Mouse (Mus musculus): ENCODE results near the gene Sf3b4. TPM values are rescaled to one million over a fixed set of nuclear protein-coding genes. Genes with fewer than 3 reads are reported as not detected.
"Not testable (repeated sequence)": the region's sequence is repeated elsewhere in the genome, so short reads cannot be mapped to it uniquely, and the experiment has no call there.

Gene Sf3b4
- total RNA-seq, 2 experiments from 2014 or later: 15.1 to 17.3 TPM

DNA sequence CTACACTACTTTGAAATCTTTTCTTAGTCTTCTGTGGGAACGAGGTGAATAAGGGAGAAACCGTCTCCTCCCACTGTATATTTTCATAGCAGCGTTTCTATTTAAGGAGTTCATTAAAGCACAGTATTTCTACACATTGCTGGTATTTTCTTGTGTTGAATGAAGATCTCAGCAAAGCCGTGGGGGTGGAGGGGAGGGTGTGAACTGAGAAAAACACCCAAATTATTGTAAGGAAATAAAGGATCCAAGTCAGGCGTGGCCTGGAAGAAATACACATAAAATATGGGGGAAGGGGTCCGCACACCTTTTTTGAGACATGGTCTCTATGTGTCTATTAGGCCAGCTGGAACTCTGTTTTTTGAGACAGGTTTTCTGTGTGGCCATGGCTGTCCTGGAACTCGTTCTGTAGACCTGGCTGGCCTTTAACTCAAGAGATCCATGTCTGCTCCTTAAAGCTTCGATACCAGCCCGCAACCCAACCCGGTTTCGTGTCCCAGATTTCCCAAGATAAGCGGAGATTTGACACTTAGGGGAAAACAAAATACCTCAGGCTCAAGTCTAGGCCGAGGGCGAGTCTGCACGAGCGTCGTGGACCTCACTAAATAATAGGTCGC, 442 bp upstream of the Sf3b4 start:
- intact Hi-C loops (cut with DNase I): loop anchor here (2.0 kb wide), 1 partner anchor 47 kb away; the partner anchor contains the start of genes Bola1 and Hist2h2ab

DNA sequence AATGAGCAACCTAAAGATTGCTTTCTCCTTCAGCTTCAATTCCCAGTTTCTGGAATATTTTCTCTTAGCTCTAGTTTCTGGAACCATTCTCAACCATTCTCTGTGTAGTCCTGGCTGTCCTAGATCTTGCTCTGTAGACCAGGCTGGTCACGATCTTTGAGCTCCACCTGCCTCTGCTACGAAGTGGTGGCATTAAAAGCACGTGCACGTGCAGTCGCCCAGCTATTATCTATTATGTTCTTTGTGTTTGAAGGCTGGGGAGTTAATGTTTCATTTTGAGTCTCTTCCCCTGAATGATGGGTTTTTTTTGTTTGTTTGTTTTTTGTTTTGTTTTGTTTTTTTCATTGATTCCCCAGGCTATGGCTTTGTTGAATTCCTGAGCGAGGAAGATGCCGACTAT, 1.1 kb downstream of the Sf3b4 start:
- intact Hi-C loops (cut with DNase I): loop anchor here (2.0 kb wide), 1 partner anchor 46 kb away; the partner anchor contains the start of genes Bola1 and Hist2h2ab
- no peak for DNase-seq

More for the DNA sequence above, 442 bp upstream of the Sf3b4 start:
- DNase-seq: no peak

DNA sequence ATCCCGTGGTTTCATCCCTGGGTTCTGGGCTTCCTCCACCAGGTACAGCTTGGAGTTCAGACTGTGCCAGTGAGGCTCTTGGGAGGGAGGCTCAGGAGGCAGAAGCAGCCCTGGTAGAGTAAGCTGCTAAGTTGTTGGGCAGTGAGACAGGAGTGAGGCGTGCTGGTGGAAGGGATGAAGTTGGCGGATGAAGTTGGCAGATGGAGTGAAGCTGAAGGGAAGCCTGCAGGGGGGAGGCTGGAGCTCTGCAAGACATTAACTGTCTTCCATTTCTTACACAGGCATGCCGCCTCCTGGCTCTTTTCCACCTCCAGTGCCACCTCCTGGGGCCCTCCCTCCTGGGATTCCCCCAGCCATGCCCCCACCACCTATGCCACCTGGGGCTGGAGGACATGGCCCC, 1.9 kb downstream of the Sf3b4 start:
- intact Hi-C loops (cut with DNase I): not testable (repeated sequence)

DNA sequence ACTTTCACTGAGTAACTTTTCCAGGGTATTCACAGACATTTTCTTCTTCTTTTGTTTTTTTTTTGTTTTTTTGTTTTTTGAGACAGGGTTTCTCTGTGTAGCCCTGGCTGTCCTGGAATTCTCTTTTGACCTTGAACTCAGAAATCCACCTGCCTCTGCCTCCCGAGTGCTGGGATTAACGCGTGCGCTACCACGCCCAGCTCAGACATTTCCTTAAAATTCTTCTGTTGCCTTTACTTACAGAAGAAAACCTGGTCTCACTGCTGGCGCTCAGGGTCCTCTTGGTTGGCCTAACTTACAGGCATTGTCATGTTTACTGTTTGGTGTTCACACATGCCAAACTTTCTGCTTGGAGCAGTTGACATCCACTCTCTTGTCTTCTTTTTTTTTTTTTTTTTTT, 3.1 kb downstream of the Sf3b4 start:
- intact Hi-C loops (cut with DNase I): no loop called here
- no peak for DNase-seq

More for the DNA sequence above, 1.9 kb downstream of the Sf3b4 start:
- not testable (repeated sequence) for DNase-seq

DNA sequence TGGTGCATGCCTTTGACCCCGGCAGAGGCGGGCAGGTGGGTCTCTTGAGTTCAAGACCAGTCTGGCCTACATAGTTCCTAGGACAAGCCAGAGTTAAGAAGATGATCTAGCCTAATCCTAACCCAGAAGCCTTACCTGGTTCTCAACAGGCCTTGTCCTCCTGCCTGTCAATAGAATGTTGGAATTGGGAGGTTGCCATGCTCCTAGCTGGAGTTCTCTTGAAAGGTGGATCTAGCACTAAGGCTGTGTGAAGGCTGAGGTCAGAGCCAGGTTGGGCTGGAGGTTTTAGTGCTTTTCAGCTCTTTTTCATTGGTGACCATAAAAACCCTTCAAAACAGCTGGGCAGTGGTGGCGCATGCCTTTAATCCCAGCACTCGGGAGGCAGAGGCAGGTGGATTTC, 6.3 kb downstream of the Sf3b4 start:
- no peak for DNase-seq
- intact Hi-C loops (cut with DNase I): no loop called here

- DNase-seq: no peak
- intact Hi-C loops (cut with DNase I): no loop called here
Measured at GRCm38 (mm10) chr3:96178902-96179301, 6.8 kb downstream of the Sf3b4 start.

GRCm38 (mm10) chr3:96179531-96179930, 7.4 kb downstream of the Sf3b4 start:
- intact Hi-C loops (cut with DNase I): no loop called here
- DNase-seq: no peak

DNA sequence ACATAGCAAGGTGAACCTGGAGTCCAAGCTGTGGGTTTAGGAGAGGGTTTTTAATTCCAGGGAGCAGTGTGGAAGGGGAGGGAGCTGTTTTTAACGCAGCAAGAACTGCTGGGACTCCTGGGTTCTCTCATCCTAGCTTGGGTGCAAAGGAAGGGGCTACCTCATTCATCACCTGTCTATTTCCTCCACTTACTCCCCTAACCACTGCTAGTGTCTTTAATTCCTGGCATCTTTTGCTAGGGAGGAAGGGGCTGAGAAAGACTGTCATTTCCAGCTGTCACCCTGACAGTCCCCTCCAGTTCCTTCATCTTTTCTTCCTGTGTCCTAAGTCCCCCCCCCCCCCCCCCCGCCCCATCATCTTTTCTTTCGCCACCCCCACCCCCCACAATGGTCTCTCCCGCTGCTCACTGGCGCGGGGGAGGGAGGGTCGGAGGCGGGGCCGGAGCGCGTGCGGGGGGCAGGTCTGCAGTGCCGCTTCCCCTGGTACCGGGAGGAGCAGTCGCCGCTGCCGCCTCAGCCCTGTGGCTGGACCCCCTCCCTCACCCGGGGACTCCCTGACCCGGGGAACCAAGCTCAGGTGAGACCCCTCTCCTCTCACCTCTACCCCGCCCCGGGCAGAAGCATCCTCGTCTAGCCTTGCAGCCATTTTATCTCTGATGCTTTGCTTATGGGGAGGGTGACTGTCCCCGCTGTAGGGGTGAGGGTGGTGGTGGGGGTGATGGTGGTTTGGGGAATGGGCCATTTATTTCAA, 8.8 kb downstream of the Sf3b4 start, which contains the start of gene Sv2a:
TSS of gene Sv2a (plus strand) at position 425 of the 751 bp plus-strand sequence.
- DNase-seq: peak in 1 of 2 experiments; percentile 44
- intact Hi-C loops (cut with DNase I): no loop called here

GRCm38 (mm10) chr3:96181510-96182381, 9.6 kb downstream of the Sf3b4 start:
- intact Hi-C loops (cut with DNase I): no loop called here
- no peak for DNase-seq

DNA sequence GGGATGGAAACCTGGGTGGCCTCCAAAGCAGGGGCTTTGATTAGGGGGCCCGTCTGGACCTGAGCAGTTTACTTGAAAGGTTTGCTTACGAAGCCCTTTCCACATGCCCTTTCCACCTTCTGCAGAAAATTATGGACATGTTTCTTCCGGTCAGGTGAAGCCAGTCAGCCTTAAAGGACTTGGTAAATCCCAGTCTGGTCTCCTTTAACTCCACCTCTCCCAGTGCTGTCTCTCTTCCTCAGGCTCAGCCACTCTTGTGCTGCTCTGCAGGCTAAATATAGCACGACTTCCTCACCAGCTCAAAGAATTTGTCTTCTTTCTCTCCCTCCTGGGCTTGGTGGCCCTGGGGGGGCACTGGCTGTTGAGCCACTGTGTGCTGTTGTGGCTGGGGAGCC, 10.2 kb downstream of the Sf3b4 start:
- DNase-seq: no peak
- intact Hi-C loops (cut with DNase I): no loop called here

GRCm38 (mm10) chr3:96192977-96193376, 20.8 kb downstream of the Sf3b4 start:
- no peak for DNase-seq
- intact Hi-C loops (cut with DNase I): no loop called here

DNA sequence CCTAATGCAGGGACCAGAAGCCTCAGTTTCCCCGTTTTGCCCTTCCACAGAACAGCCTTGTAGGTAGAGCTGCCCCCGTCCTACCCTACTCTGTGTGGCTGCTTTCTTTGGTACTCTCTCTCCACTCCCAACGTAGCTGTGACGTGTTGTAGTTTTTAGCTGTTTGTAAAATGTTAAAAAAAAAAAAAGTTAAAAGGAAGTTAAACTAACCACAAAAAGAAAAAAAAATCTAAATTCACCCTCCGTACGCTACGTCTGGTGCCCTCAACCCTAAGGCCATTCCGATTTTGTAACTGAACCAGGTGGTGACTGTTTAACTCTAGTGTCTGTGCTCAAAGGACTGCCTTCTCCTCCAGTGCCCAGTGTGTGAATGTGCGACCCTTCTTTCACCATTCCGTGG, 22.8 kb downstream of the Sf3b4 start:
- DNase-seq: no peak
- intact Hi-C loops (cut with DNase I): no loop called here

DNA sequence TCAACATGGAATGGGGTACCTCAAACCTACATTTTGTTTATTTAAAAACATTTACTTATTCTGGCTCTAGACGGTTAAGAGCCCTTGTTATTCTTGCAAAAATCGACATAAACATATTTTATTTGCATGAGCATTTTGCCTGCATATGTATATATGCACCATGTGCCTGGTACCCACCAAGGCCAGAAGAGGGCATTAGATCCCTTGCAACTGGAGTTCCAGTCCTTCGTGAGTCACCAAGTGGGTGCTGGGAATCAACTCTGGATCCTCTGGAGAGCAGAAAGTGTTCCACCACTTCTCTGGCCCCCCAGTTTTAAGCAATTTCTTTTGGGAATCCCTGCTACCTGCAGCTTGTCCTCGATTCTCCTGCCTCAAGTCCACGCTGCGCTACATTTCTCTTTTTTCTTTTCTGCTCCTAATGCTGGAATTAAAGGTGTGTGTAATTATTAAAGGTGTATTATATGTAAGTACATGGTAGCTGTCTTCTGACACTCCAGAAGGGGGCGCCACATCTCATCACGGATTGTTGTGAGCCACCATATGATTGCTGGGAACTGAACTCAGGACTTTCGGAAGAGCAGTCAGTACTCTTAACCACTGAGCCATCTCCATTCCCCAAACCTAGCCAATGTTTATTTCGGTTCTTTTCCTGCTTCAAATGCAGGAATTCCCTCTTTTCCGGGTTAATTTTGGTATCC, 23.6 kb downstream of the Sf3b4 start:
- DNase-seq: no peak
- intact Hi-C loops (cut with DNase I): no loop called here

GRCm38 (mm10) chr3:96196437-96197128, 24.5 kb downstream of the Sf3b4 start:
- DNase-seq: no peak
- intact Hi-C loops (cut with DNase I): no loop called here

GRCm38 (mm10) chr3:96197129-96197749, 25.1 kb downstream of the Sf3b4 start:
- intact Hi-C loops (cut with DNase I): no loop called here
- DNase-seq: peak; percentile 85

GRCm38 (mm10) chr3:96198181-96198580, 26.0 kb downstream of the Sf3b4 start:
- intact Hi-C loops (cut with DNase I): no loop called here

GRCm38 (mm10) chr3:96198601-96199251, 26.6 kb downstream of the Sf3b4 start:
- DNase-seq; intact Hi-C loops (cut with DNase I): not testable (repeated sequence)

More at GRCm38 (mm10) chr3:96198181-96198580, 26.0 kb downstream of the Sf3b4 start:
- DNase-seq: no peak

DNA sequence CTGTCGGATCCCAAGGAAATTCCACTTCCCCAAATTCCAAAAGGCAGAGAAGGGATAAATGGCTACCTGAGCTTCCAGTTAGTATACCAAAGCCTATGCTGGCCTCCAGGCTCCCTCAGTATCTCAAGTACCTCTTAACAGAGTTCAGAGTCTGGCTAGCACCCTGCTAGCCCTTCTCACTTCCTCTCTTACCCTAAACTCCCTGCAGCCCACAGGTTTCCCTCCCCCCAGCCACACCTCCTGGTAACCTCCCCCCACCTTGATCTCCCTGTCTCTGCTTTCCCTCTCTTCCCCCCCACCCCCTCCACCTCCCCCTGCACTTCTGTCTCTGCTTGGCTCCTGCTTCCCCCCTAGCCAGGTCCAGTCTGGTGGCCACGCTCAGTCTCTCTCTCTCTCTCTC, 27.6 kb downstream of the Sf3b4 start:
- intact Hi-C loops (cut with DNase I): no loop called here
- DNase-seq: no peak

- intact Hi-C loops (cut with DNase I): no loop called here
- no peak for DNase-seq
Measured at GRCm38 (mm10) chr3:96207819-96208218, 35.7 kb downstream of the Sf3b4 start.

Data from heart, postnatal 36 days (tissue).